ENCODE assay signal across 10 mouse cellular contexts in the genomic region with DNA sequence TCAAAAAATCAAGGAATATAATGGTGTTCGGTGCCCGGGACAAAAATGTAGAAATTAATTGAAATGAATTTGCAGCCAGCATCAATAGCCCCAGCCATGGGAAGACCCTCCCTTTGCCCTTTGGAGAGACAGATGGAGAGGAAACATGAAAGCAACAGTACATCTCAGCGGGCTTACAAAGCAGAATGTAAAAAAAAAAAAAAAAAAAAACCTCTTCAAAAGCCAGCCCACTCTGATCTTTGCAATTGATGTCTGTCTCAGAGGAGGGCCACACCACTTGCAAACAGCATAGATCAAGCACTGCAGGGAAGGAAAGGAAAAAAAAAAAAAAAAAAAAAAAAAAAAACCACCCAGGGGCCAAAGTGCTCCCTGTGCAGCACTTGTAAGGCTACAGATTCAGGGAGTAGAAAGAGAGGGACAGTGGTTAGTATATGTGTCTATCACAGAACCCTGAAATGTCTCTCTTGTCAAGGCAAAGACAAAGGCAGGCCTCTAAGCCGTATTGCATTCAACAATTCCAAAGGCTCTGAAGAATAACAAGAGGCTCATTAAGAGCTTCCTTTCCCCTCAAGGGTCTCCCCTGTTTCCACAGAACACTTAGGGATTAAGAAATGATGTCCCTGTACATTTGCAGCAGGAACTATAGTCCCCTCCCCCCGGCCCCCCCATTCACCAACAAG. TPM values are rescaled to one million over a fixed set of nuclear protein-coding genes. Genes with fewer than 3 reads are reported as not detected.
A peak's percentile ranks its signal among the peaks of the same experiment; 100 is the strongest.
DNase-seq lines count a peak whose midpoint lies in the region; ATAC-seq and TF ChIP-seq lines count a peak whose summit lies in the region.
"Had no signal": no experiment of that assay in that cellular context is flagged by ENCODE, and none has a peak within 500 bp of the region (broad histone marks: within the 10 kb centered on the region; RNA-seq: fewer than 3 reads in every experiment).

No protein-coding gene starts in this region.

- no peak for TF ChIP-seq EP300 in lung, postnatal 0 days (IDR thresholded peaks at IDR 0.05)

- H3K4me3 ChIP-seq in lung, postnatal 0 days (ENCODE audit: low read depth, low read length) = no peak overlapping the region
- H3K4me3 ChIP-seq in erythroblast, embryonic 14.5 days (replicated peaks) = peak overlapping the region; percentile 59
- peak overlapping the region; percentile 41 for H3K4me3 ChIP-seq in liver, embryonic 13.5 days (replicated peaks)
- H3K4me3 ChIP-seq: hindbrain, embryonic 15.5 days had no signal

- H3K27me3 ChIP-seq in lung, postnatal 0 days (replicated peaks; ENCODE audit: insufficient read depth, low read length) = no peaks in the 10 kb centered on the region
- no peaks in the 10 kb centered on the region for H3K27me3 ChIP-seq in erythroblast, embryonic 14.5 days (ENCODE audit: control insufficient read depth)
- no peaks in the 10 kb centered on the region for H3K27me3 ChIP-seq in liver, embryonic 13.5 days
- H3K27me3 ChIP-seq: hindbrain, embryonic 15.5 days had no signal

- no peak for TF ChIP-seq CTCF in lung, postnatal 0 days (IDR thresholded peaks at IDR 0.05)

- no peak overlapping the region for H3K4me2 ChIP-seq in lung, postnatal 0 days (replicated peaks; ENCODE audit: low read depth, low read length)
- peak overlapping the region; percentile 72 for H3K4me2 ChIP-seq in liver, embryonic 13.5 days
- H3K4me2 ChIP-seq: hindbrain, embryonic 15.5 days had no signal

- H3K4me1 ChIP-seq in lung, postnatal 0 days (ENCODE audit: insufficient read depth, low read depth, low read length) = peaks cover 8% of the 10 kb centered on the region; the same call in 1 of the 2 replicates
- peaks cover 87% of the 10 kb centered on the region for H3K4me1 ChIP-seq in erythroblast, embryonic 14.5 days (ENCODE audit: control insufficient read depth)
- peaks cover 72% of the 10 kb centered on the region for H3K4me1 ChIP-seq in liver, embryonic 13.5 days (replicated peaks)

- peak overlapping the region; percentile 65 for H3K27ac ChIP-seq in lung, postnatal 0 days (ENCODE audit: low read length)
- H3K27ac ChIP-seq in liver, embryonic 13.5 days = peak overlapping the region; percentile 99
- H3K27ac ChIP-seq: hindbrain, embryonic 15.5 days; macrophage had no signal

- H3K9ac ChIP-seq in lung, postnatal 0 days (replicated peaks; ENCODE audit: low read depth) = no peak overlapping the region
- peak overlapping the region; percentile 74 for H3K9ac ChIP-seq in liver, embryonic 13.5 days
- H3K9ac ChIP-seq: hindbrain, embryonic 15.5 days had no signal

- no peaks in the 10 kb centered on the region for H3K9me3 ChIP-seq in lung, postnatal 0 days (ENCODE audit: low read length)
- H3K9me3 ChIP-seq in erythroblast, embryonic 14.5 days (ENCODE audit: control insufficient read depth, low read length) = no peaks in the 10 kb centered on the region
- no peaks in the 10 kb centered on the region for H3K9me3 ChIP-seq in liver, embryonic 13.5 days (replicated peaks)
- H3K9me3 ChIP-seq: hindbrain, embryonic 15.5 days had no signal

- no peak for ATAC-seq in lung, postnatal 0 days
- peak; percentile 19; the same call in 1 of the 2 replicates for ATAC-seq in liver, embryonic 13.5 days (ENCODE audit: low read depth)

- DNase-seq in lung, postnatal 0 days (ENCODE audit: low spot score) = peak; percentile 15
- DNase-seq in lung, postnatal 25 days (ENCODE audit: low spot score) = no peak
- DNase-seq in liver, embryonic 13.5 days = no peak
- DNase-seq in gastrocnemius, postnatal 36 days = no peak
- DNase-seq in ovary, postnatal 36 days (ENCODE audit: low spot score) = no peak
- DNase-seq in frontal cortex, postnatal 36 days (ENCODE audit: low spot score in 2 of 2) = no peak
- DNase-seq: right cerebral cortex, postnatal 25 days had no signal

- intact Hi-C loops in gastrocnemius, postnatal 36 days (cut with DNase I) = no loop called here

- peaks cover 4% of the 10 kb centered on the region; the same call in 1 of the 2 replicates for H3K36me3 ChIP-seq in lung, postnatal 0 days (ENCODE audit: insufficient read depth, low read length)
- peaks cover 90% of the 10 kb centered on the region for H3K36me3 ChIP-seq in erythroblast, embryonic 14.5 days (ENCODE audit: control insufficient read depth)
- peaks cover 47% of the 10 kb centered on the region for H3K36me3 ChIP-seq in liver, embryonic 13.5 days
- H3K36me3 ChIP-seq: hindbrain, embryonic 15.5 days had no signal

- WGBS in lung, postnatal 0 days = 41% methylated on average over 5 of the region's 5 CpGs
- WGBS in liver, embryonic 13.5 days (ENCODE audit: insufficient replicate concordance) = 32% methylated on average over 5 of the region's 5 CpGs

RNA-seq across cellular contexts. Expression of gene Tom1l1, which starts 24.4 kb away (rescaled TPM):
- polyA plus RNA-seq in lung, postnatal 0 days (2015; fragmentation: Nextera tagmentation; extraction: Ambion mirVana) = 31.9 and 32.5 TPM in 2 replicates
- polyA plus RNA-seq in erythroblast, embryonic 14.5 days (2012) = 1.2 and 1.3 TPM in 2 replicates
- polyA plus RNA-seq in liver, embryonic 13.5 days (2015; fragmentation: Nextera tagmentation; extraction: Ambion mirVana) = 60.7 and 70.4 TPM in 2 replicates
- 10 to 100 TPM; 11.7 to 13.9 TPM for total RNA-seq in gastrocnemius, postnatal 36 days (2021)

RNA-seq across cellular contexts. Expression of gene Cox11, which starts 25.8 kb away (rescaled TPM):
- 17.6 and 20.0 TPM in 2 replicates for polyA plus RNA-seq in lung, postnatal 0 days (2015; fragmentation: Nextera tagmentation; extraction: Ambion mirVana)
- polyA plus RNA-seq in erythroblast, embryonic 14.5 days (2012) = 3.3 and 3.7 TPM in 2 replicates
- 27.1 and 29.8 TPM in 2 replicates for polyA plus RNA-seq in liver, embryonic 13.5 days (2015; fragmentation: Nextera tagmentation; extraction: Ambion mirVana)
- total RNA-seq in gastrocnemius, postnatal 36 days (2021) = 10 to 100 TPM; 21.5 to 21.8 TPM

RNA-seq across cellular contexts. Expression of gene Stxbp4, which starts 25.9 kb away (rescaled TPM):
- 4.2 and 6.9 TPM in 2 replicates for polyA plus RNA-seq in lung, postnatal 0 days (2015; fragmentation: Nextera tagmentation; extraction: Ambion mirVana)
- polyA plus RNA-seq in erythroblast, embryonic 14.5 days (2012) = 0.13 and 0.15 TPM in 2 replicates
- polyA plus RNA-seq in liver, embryonic 13.5 days (2015; fragmentation: Nextera tagmentation; extraction: Ambion mirVana) = 7.0 and 9.9 TPM in 2 replicates
- total RNA-seq in gastrocnemius, postnatal 36 days (2021) = 10 to 100 TPM; 13.8 to 15.4 TPM

Comparison
In these comparisons a context has a peak if more than half of its experiments do, and no peak if none do; other contexts are left out.
1. RNA of gene Tom1l1, which starts 24.4 kb away (polyA plus RNA-seq): 60.7 to 70.4 TPM in liver, embryonic 13.5 days and 31.9 to 32.5 TPM in lung, postnatal 0 days; 1.2 to 1.3 TPM in erythroblast, embryonic 14.5 days; every median in the first group is over 10 times any median in the second.